Mouse (Mus musculus): ENCODE measurements around the gene Mgat4a. TPM values are rescaled to one million over a fixed set of nuclear protein-coding genes. Genes with fewer than 3 reads are reported as not detected.

Gene Mgat4a
- polyA plus RNA-seq, 1 experiment, result 16.6 TPM

DNA sequence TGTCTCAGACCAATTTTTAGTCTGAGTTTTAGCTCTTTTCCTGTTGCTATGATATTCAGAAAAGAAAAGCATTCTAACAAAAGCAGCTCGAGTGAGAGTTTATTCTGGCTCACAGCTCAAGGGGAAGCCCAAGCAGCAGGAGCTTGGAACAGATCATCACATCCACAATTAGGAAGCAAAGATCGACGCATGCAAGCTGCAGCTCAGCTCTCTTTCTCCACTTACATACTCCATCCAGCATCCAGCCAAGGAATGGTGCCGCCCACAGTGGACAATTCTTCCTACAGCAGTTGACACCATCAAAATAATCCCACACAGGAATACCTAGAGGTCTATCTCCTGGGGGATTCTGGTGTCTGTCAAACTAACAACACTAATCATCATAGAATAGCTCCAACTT, 22.0 kb downstream of the Mgat4a start:
- no peak overlapping the region for H3K4me3 ChIP-seq (ENCODE audit: insufficient read depth, low read length)
- no peak overlapping the region for H3K27ac ChIP-seq (ENCODE audit: insufficient read depth, low read length)
- TF ChIP-seq POLR2A (IDR thresholded peaks at IDR 0.05; ENCODE audit: extremely low read depth, insufficient read depth, low read length) (no peak), CTCF (IDR thresholded peaks at IDR 0.05; ENCODE audit: extremely low read depth, insufficient read depth, low read length) (no peak)
- peaks cover 1% of the 10 kb centered on the region; the same call in 1 of the 2 replicates for H3K4me1 ChIP-seq (ENCODE audit: control insufficient read depth, insufficient read depth, low read length)

DNA sequence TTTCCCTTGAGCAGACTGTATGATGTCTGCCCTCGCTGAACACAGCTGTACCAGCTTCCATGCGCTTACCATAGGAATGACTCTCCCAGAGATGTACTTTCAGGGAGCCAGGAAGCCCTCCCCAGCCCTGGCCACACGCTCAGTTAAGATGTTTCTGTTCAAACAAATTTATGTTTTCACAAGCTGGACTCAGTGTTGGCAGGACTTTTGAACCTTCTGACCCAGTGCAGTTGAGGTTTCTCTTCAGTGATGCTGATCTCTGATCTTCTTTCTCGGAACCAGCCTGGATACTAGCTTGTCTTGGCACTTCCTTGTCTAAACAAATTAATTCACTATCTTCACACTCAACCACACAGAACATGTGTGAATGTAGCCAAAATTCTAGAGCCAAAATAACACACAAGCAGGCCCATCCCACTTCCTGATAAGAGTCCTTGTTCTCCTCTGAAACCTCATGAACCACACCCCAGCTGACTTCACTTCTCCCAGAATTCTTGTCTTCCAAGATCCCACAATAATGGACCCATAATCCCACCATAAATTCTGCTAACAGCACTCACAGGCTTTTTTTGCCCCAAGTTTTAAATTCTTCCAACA, 22.6 kb downstream of the Mgat4a start:
- Histone ChIP-seq H3K4me1 (ENCODE audit: control insufficient read depth, insufficient read depth, low read length) (peaks cover 1% of the 10 kb centered on the region; the same call in 1 of the 2 replicates), H3K27ac (ENCODE audit: insufficient read depth, low read length) (no peak overlapping the region), H3K4me3 (ENCODE audit: insufficient read depth, low read length) (no peak overlapping the region)
- TF ChIP-seq POLR2A (IDR thresholded peaks at IDR 0.05; ENCODE audit: extremely low read depth, insufficient read depth, low read length) (no peak), CTCF (IDR thresholded peaks at IDR 0.05; ENCODE audit: extremely low read depth, insufficient read depth, low read length) (no peak)

DNA sequence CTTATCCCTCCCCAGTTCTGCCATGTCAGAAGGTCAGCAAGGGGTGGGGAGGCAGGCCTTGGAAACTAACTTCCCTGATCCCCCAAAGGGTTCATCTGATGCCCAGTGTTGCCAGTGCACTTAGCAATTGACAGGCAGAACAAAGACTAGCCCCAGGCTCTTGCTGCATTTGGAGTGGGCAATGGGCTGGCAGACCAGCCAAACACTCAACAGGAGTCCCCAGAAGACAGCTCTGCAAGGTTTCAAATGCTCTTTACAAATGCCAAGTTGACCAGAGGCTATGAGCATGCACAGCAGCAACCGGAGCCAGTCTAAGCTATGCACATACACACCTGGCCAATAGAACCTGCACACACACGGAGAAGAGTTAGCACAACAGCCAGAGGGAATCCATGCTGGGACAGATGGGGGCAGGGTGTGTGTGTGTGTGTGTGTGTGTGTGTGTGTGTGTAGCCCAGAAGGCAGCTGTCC, 27.8 kb downstream of the Mgat4a start:
- peaks cover 2% of the 10 kb centered on the region; the same call in 1 of the 2 replicates for H3K4me1 ChIP-seq (ENCODE audit: control insufficient read depth, insufficient read depth, low read length)
- TF ChIP-seq CTCF (IDR thresholded peaks at IDR 0.05; ENCODE audit: extremely low read depth, insufficient read depth, low read length), result no peak
- H3K4me3 ChIP-seq (ENCODE audit: insufficient read depth, low read length), result no peak overlapping the region
- H3K27ac ChIP-seq (ENCODE audit: insufficient read depth, low read length), result no peak overlapping the region

DNA sequence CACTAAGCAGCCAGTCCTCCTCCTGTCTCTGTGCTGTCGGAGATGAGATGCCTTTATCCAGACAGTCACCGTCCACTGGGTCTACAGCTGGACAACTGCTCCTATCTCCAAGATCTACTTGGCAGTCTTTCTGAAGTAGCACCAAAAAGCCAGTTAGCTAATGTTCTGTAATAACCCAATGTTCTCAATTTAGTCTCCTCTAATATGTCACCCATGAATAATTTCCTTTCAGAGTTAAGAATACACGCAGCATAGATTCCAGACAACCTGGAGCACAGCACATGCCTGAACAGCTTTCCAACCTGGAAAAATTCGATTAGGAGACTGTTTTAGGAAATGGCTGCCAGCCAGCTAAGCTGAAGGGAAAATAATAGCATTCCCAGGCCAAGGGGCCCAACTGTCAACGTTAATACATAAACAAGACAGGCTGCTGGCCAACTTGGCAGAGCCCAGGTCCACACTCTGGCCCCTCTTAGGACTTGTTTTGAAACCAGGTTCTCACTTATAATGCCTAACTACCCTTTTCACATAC, 28.6 kb downstream of the Mgat4a start:
- no peak overlapping the region for H3K27ac ChIP-seq (ENCODE audit: insufficient read depth, low read length)
- H3K4me1 ChIP-seq (ENCODE audit: control insufficient read depth, insufficient read depth, low read length), result peaks cover 2% of the 10 kb centered on the region; the same call in 1 of the 2 replicates
- no peak overlapping the region for H3K4me3 ChIP-seq (ENCODE audit: insufficient read depth, low read length)
- TF ChIP-seq POLR2A (IDR thresholded peaks at IDR 0.05; ENCODE audit: extremely low read depth, insufficient read depth, low read length) (no peak), CTCF (IDR thresholded peaks at IDR 0.05; ENCODE audit: extremely low read depth, insufficient read depth, low read length) (no peak)

DNA sequence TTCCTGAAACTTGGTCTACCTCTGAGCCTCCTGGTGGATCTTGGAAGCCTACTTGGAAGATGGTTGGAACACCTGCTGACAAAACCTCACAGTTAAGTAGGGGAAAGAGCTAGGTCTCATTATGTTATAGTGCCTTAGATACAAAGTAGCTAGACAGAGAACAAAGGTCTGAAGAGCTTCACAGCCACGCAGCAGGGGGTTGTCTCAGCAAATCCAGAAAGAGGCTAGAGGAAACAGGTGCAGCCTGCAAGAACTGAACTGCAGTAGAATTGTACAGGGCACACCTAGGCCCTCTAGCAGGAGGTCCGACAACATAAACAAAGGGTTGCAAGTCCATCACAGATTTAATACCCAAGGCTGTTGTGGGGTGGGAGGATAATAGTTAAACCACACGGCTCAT, 30.6 kb downstream of the Mgat4a start:
- H3K27ac ChIP-seq (ENCODE audit: insufficient read depth, low read length), result no peak overlapping the region
- H3K4me1 ChIP-seq (ENCODE audit: control insufficient read depth, insufficient read depth, low read length), result peaks cover 2% of the 10 kb centered on the region; the same call in 1 of the 2 replicates
- TF ChIP-seq POLR2A (IDR thresholded peaks at IDR 0.05; ENCODE audit: extremely low read depth, insufficient read depth, low read length), result no peak
- TF ChIP-seq CTCF (IDR thresholded peaks at IDR 0.05; ENCODE audit: extremely low read depth, insufficient read depth, low read length), result no peak
- H3K4me3 ChIP-seq (ENCODE audit: insufficient read depth, low read length), result no peak overlapping the region

DNA sequence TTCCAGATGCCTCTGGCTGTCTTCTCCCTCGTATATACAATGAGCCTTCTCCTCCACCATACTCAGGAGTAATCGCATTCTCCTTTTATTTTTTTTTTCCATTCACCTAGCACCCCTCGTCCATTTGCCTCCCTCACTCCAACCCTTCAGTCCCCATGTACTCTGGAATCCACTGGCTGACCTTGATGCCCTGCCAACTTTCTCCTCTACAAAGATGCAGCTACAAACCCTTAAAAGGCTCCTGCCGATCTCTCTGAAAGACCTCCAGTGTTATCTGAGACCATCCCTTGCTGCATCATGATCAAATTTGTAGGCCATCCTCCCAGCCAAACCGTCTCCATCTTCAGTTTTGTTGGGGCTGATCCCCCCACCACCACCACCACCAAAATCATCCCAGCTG, 31.4 kb downstream of the Mgat4a start:
- Histone ChIP-seq H3K4me3 (ENCODE audit: insufficient read depth, low read length) (no peak overlapping the region), H3K4me1 (ENCODE audit: control insufficient read depth, insufficient read depth, low read length) (peaks cover 2% of the 10 kb centered on the region; the same call in 1 of the 2 replicates), H3K27ac (ENCODE audit: insufficient read depth, low read length) (no peak overlapping the region)
- TF ChIP-seq POLR2A (IDR thresholded peaks at IDR 0.05; ENCODE audit: extremely low read depth, insufficient read depth, low read length) (no peak), CTCF (IDR thresholded peaks at IDR 0.05; ENCODE audit: extremely low read depth, insufficient read depth, low read length) (no peak)

DNA sequence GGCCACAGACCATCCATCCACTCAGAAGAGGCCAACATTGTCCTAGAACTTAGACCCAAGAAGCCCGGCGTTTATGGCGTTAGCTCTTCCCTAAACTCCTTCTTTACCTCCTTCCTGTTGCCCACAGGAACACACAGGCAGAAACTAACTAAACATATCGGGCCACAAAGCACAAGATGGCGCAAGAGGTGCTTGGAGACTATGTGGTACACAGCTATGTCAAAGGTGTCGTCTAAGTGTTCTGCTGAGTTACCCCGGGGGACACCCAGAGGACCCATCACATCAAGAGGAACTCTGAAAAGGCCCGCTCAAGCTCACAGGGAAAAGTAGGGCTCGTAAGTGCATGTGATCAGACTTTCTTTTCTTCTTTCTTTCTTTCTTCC, 35.5 kb downstream of the Mgat4a start:
- no peak overlapping the region for H3K4me3 ChIP-seq (ENCODE audit: insufficient read depth, low read length)
- no peak overlapping the region for H3K27ac ChIP-seq (ENCODE audit: insufficient read depth, low read length)
- TF ChIP-seq POLR2A (IDR thresholded peaks at IDR 0.05; ENCODE audit: extremely low read depth, insufficient read depth, low read length) (no peak), CTCF (IDR thresholded peaks at IDR 0.05; ENCODE audit: extremely low read depth, insufficient read depth, low read length) (no peak)
- H3K4me1 ChIP-seq (ENCODE audit: control insufficient read depth, insufficient read depth, low read length), result no peaks in the 10 kb centered on the region

DNA sequence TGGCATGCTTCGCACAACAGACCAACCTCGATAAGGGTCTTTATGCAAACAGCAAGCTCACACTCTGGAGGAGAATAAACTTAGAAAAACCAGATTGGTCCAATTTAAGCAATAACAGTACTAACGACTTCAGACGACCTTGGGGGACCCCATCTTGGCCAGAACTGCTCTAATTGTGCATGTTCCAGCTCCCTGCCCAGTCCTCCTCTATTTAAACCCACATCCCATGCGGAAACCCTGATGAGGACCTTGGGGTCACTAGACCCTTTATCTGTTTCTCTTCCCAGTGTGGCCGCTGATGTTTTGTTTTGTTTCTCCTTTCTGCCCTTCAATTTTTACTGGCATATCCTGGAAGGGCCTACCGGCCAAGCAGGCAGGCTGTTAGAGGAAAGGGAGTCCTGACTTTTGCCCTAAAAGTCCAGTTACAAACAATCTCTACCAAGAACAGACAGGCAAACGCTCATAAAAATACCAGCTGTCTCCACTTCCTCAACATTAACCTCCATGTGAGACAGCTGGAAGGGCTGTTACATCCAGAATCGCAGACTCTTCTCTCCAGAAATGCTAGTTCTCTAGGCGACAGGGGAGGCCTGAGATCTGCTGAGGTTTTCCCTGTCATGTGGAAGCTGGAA, 36.0 kb downstream of the Mgat4a start:
- Histone ChIP-seq H3K4me3 (ENCODE audit: insufficient read depth, low read length) (no peak overlapping the region), H3K27ac (ENCODE audit: insufficient read depth, low read length) (no peak overlapping the region), H3K4me1 (ENCODE audit: control insufficient read depth, insufficient read depth, low read length) (no peaks in the 10 kb centered on the region)
- TF ChIP-seq POLR2A (IDR thresholded peaks at IDR 0.05; ENCODE audit: extremely low read depth, insufficient read depth, low read length) (no peak), CTCF (IDR thresholded peaks at IDR 0.05; ENCODE audit: extremely low read depth, insufficient read depth, low read length) (no peak)

DNA sequence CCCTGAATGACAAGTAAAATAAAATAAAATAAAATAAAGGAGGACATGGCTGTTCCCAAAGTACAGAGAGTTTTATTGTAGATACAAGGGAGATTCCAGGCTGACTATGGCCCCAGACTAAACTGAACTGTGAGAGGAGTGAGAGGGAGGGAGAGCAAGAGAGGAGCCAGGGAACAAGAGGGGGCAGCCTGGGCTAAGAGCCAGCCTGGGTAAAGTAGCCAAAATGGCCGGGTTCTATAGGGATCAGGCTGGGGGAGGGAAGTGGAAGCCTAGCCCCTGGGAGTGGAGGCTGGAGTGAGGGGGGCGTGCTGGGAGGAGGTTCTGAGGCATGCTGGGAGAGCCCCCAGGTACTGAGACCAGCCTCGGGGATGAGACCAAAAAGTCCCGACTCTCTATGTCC, 37.2 kb downstream of the Mgat4a start:
- Histone ChIP-seq H3K27ac (ENCODE audit: insufficient read depth, low read length) (no peak overlapping the region), H3K4me1 (ENCODE audit: control insufficient read depth, insufficient read depth, low read length) (no peaks in the 10 kb centered on the region), H3K4me3 (ENCODE audit: insufficient read depth, low read length) (no peak overlapping the region)
- no peak for TF ChIP-seq POLR2A (IDR thresholded peaks at IDR 0.05; ENCODE audit: extremely low read depth, insufficient read depth, low read length)
- no peak for TF ChIP-seq CTCF (IDR thresholded peaks at IDR 0.05; ENCODE audit: extremely low read depth, insufficient read depth, low read length)

DNA sequence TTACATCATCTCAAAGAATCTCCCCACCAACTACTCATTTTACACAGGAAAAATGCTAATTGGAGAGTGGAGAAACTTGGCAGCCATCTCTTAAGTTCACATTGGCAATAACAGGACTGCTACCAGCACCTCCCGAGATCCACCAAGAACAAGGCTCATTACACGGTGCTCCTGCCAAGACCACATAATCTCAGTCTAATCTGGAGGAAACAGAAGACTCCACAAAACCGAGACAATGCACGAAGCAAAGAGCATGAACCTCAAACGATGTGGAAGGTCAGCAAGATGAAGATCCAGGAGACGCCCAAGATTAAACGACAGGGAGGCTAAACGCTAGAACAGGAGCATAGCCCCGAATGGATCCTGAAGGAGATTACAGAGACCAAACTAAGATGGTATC, 38.5 kb downstream of the Mgat4a start:
- TF ChIP-seq POLR2A (IDR thresholded peaks at IDR 0.05; ENCODE audit: extremely low read depth, insufficient read depth, low read length), result no peak
- no peak for TF ChIP-seq CTCF (IDR thresholded peaks at IDR 0.05; ENCODE audit: extremely low read depth, insufficient read depth, low read length)
- no peaks in the 10 kb centered on the region for H3K4me1 ChIP-seq (ENCODE audit: control insufficient read depth, insufficient read depth, low read length)
- H3K4me3 ChIP-seq (ENCODE audit: insufficient read depth, low read length), result no peak overlapping the region

More for the DNA sequence above, 38.5 kb downstream of the Mgat4a start:
- no peak overlapping the region for H3K27ac ChIP-seq (ENCODE audit: insufficient read depth, low read length)
